Mouse (Mus musculus): ENCODE data around the gene Otud6a.

DNA sequence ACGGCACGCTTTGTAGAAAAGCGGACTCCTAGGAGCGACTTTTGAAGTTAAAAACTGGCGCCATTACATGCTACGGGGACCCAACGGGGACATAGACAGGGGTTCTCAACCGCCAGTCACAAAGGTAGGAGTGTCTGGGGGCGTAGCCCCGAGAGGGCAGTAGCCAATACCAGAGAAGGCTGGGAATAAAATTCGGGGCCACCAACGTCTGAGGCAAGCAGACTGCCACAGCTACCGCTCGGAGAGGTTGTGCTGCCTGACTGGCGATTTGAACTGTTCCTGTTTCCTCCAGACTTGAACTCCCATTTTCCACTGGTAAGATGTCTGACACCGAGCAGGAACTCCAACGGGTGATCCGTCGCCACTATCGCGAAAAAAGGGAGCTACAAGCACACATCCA is at the start of gene Otud6a:
- TF ChIP-seq CTCF (IDR thresholded peaks at IDR 0.05; ENCODE audit: low read depth) (no peak), EP300 (IDR thresholded peaks at IDR 0.05; ENCODE audit: low read depth) (no peak)

Data from heart, postnatal 0 days (tissue).